Mouse (Mus musculus) midbrain, postnatal 0 days (tissue): Measurements from ENCODE around the gene Rasgrf2. TPM values are rescaled to one million over a fixed set of nuclear protein-coding genes. Genes with fewer than 3 reads are reported as not detected.

Experiments
- ATAC-seq: fragments of 200-750 bp; cut with Nextera tagmentation; 2 replicates; pipeline ENCODE4 v1.8.0; 2017; ENCODE audit warnings: moderate number of reproducible peaks, mild to moderate bottlenecking, moderate TSS enrichment, moderate library complexity; ENCODE audit not compliant: low FRiP score
- DNase-seq: peaks from one replicate; pipeline ENCODE4 v3.0.0-alpha.2; 2015; ENCODE audit warnings: low spot score
- H3K27ac ChIP-seq: fragments of 300-500 bp; sonication (generic); 2 replicates; pipeline ENCODE4 v1.5.1; 2014; ENCODE audit warnings: low read depth, mild to moderate bottlenecking, low read length, mixed read lengths
- H3K27me3 ChIP-seq: fragments of 300-500 bp; sonication (generic); 2 replicates; pipeline ENCODE4 v1.6.1; 2014; ENCODE audit warnings: low read length, control low read depth, mixed read lengths; ENCODE audit not compliant: insufficient read depth
- H3K36me3 ChIP-seq: fragments of 300-500 bp; sonication (generic); 2 replicates; pipeline ENCODE4 v1.6.1; 2014; ENCODE audit warnings: low read length, control low read depth, mixed read lengths; ENCODE audit not compliant: insufficient read depth
- H3K4me1 ChIP-seq: fragments of 300-500 bp; sonication (generic); 2 replicates; pipeline ENCODE4 v1.6.1; 2014; ENCODE audit warnings: mild to moderate bottlenecking, control low read depth, antibody characterized with exemption, low read length, mixed read lengths; ENCODE audit not compliant: insufficient read depth
- H3K4me2 ChIP-seq: fragments of 300-500 bp; sonication (generic); 2 replicates; pipeline ENCODE4 v1.6.1; 2014; ENCODE audit warnings: low read depth, mild to moderate bottlenecking, low read length, mixed read lengths; ENCODE audit not compliant: poor library complexity, severe bottlenecking
- H3K4me3 ChIP-seq: fragments of 300-500 bp; sonication (generic); 2 replicates; pipeline ENCODE4 v1.5.1; 2014; ENCODE audit warnings: low read depth, mild to moderate bottlenecking, low read length, moderate library complexity
- H3K9ac ChIP-seq: fragments of 300-500 bp; sonication (generic); replicated peaks from 2 replicates; pipeline ENCODE4 v1.6.1; 2014; ENCODE audit warnings: mild to moderate bottlenecking, low read length, moderate library complexity, mixed read lengths; ENCODE audit not compliant: poor library complexity, severe bottlenecking
- H3K9me3 ChIP-seq: fragments of 300-500 bp; sonication (generic); 2 replicates; pipeline ENCODE4 v1.6.1; 2016; ENCODE audit warnings: low read length, control low read depth
- CTCF ChIP-seq: IDR thresholded peaks from 2 replicates; pipeline ENCODE4 v1.5.1; 2016; ENCODE audit warnings: antibody characterized with exemption, mild to moderate bottlenecking
- WGBS: fragments of 180-500 bp; shearing (Covaris S2); extraction: QIAGEN DNeasy Blood & Tissue Kit; methylation state at CpG from one replicate; pipeline ENCODE4 v1.1.7; 2014; 5-methylcytosine and 5-hydroxymethylcytosine counted together
- polyA plus RNA-seq: library from polyadenylated mRNA; unstranded; fragments of >200 nt; fragmentation: Nextera tagmentation; extraction: Ambion mirVana; gene quantifications from 2 replicates; pipeline ENCODE4 v1.2.1, GENCODE M21; 2015
- total RNA-seq: library from RNA; depleted of rRNA; stranded (reverse); fragments of >200 nt; gene quantifications from 2 replicates; pipeline ENCODE4 v1.2.3, GENCODE M21; 2014

The Rasgrf2 gene
- total and polyA plus RNA-seq, 2 experiments from 2014 or later = 16.7 to 105 TPM

DNA sequence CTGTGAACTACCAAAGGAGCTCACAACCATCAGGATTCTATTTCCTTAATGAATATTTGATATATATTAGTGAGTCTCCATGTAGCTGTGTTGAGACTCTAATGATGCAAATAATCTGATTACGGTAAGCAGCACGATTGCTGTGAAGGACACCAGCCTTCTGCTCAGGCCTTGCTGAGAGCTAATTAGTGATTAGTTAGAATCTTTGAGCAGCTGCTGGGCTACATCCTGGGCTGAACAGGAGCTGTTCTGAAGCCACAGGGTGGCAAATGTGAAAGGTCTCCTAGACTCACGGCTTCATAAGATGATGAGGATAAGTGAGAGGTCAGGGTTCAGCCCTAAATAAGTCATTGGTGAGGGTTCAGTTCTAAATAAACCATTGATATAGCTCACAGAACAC, 225.1 kb downstream of the Rasgrf2 start:
- no peak overlapping the region for H3K27ac ChIP-seq
- no peak for ATAC-seq
- no peak overlapping the region for H3K4me2 ChIP-seq
- H3K9me3 ChIP-seq = no peaks in the 10 kb centered on the region
- H3K4me1 ChIP-seq = no peaks in the 10 kb centered on the region
- no peak overlapping the region for H3K4me3 ChIP-seq
- no peaks in the 10 kb centered on the region for H3K36me3 ChIP-seq
- WGBS = 68% methylated on average over 3 of the region's 3 CpGs
- DNase-seq = peak; percentile 32
- H3K27me3 ChIP-seq = no peaks in the 10 kb centered on the region
- no peak overlapping the region for H3K9ac ChIP-seq
- no peak for TF ChIP-seq CTCF

DNA sequence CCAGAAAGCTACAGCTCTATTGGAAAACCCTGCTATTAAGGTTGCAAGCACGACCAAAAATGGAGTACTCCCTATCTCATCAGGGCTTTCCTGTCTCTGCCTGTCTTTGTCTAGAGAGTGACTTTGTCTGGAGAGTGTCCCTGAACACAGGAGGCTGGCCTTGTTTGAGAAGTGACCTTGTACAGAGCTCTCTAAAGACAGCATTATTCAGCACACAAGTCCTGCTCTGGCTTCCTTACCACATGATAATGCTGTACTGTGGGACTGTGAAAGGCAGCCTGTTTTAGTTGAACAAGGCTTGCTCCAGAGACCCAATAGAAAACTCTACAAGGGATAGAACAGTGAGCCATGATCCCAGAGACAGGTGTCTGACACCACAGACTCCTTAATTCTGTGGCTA, 235.0 kb downstream of the Rasgrf2 start:
- Histone ChIP-seq H3K4me2 (no peak overlapping the region), H3K27me3 (no peaks in the 10 kb centered on the region), H3K27ac (no peak overlapping the region), H3K9me3 (no peaks in the 10 kb centered on the region), H3K4me3 (no peak overlapping the region), H3K36me3 (no peaks in the 10 kb centered on the region), H3K4me1 (no peaks in the 10 kb centered on the region), H3K9ac (no peak overlapping the region)
- no peak for DNase-seq
- TF ChIP-seq CTCF = no peak
- WGBS = 56% methylated on average over 1 of the region's 1 CpGs
- ATAC-seq = no peak

DNA sequence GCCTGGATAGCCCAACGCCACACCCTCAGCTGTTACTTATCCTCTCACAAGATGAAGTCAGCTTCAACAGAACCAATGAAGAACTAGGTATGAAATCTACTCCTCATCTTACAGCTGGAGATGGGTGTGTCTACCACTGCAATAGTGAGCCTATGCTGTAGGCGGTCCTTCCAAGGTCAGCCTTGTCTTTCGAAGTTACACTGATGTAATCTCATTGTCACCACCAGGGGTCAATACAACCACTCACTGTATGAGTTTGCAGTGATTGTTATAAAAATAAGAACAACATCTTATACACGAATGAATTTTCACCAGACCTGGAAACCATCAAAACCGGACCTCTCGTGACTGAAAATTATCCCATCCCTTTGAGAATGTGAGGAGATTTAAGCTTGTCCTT, 238.3 kb downstream of the Rasgrf2 start:
- Histone ChIP-seq H3K4me2 (no peak overlapping the region), H3K9ac (no peak overlapping the region), H3K9me3 (no peaks in the 10 kb centered on the region), H3K27ac (no peak overlapping the region), H3K27me3 (no peaks in the 10 kb centered on the region), H3K4me1 (no peaks in the 10 kb centered on the region), H3K36me3 (no peaks in the 10 kb centered on the region), H3K4me3 (no peak overlapping the region)
- peak; percentile 70 for TF ChIP-seq CTCF
- peak; percentile 28 for DNase-seq
- WGBS = 80% methylated on average over 6 of the region's 6 CpGs
- ATAC-seq = 0 out of 2 replicates have a peak, but pooled peaks have one; percentile 36

DNA sequence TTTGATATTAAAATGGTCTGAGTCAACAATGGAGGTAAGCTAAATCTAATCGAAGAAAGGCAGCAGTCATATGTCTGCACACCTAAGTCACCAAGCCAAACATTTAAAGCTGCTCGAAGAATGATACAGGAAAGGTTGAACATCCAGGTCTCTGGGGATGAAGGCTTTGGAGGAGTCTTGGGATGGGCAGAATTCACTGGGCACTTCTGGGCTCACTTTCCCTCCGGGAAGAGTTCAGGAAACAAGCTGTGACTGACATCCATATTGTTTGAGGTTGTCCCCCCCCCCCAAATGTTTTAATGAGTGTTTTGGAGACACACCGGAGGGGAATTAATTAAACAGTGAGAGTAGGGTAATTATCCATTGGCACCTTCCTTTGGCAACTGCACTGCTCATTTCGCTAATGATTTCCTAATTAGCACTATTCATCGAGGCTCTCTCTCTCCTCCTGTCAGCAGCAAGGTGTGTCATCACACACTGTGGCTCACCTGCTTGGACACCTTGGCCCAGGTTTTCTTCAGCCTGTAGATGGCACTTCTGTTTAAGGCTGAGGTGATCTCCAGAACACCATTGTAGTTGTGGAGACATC, 241.3 kb downstream of the Rasgrf2 start:
- WGBS = 87% methylated on average over 6 of the region's 6 CpGs
- no peak for ATAC-seq

DNA sequence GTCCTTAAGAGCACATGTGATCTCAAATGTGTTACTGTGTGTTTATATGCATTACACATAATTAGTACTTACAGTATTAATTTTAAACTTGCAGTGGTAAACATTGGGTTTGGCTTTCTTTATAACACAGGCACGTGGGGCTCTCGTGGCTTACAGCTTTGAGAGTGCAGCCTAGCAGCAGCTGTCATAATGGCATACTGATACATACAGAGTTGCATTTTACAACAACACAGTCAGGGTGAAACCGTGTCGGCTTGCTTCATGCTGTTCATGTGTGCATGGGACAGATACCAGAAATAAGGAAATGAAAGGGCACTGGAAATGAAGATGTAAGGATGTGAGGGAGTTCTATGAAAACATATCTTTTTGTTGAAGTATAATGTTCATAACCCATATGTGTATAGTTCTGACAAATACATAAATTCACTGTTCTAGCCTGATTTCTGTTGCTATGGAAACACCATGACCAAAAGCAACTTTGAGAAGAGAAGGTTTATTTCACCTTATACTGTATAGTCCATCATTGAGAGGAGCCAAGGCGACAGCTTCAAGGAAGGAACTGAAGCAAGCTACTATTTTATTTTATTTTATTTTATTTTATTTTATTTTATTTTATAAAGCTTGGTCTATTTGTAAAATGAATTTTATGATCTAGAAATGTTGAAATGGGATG, 246.6 kb downstream of the Rasgrf2 start:
- no peak overlapping the region for H3K9ac ChIP-seq
- 0 out of 2 replicates have a peak, but pooled peaks have one; percentile 35 for ATAC-seq
- no peaks in the 10 kb centered on the region; the same call in 1 of the 2 replicates for H3K36me3 ChIP-seq
- no peak for TF ChIP-seq CTCF
- no peak overlapping the region for H3K4me2 ChIP-seq
- WGBS = 67% methylated on average over 5 of the region's 5 CpGs
- no peaks in the 10 kb centered on the region for H3K9me3 ChIP-seq
- DNase-seq = no peak
- H3K27me3 ChIP-seq = no peaks in the 10 kb centered on the region
- no peak overlapping the region for H3K27ac ChIP-seq
- H3K4me3 ChIP-seq = no peak overlapping the region
- no peaks in the 10 kb centered on the region for H3K4me1 ChIP-seq

More for the DNA sequence above, 241.3 kb downstream of the Rasgrf2 start:
- Histone ChIP-seq H3K9me3 (no peaks in the 10 kb centered on the region), H3K4me1 (no peaks in the 10 kb centered on the region), H3K9ac (no peak overlapping the region), H3K4me2 (no peak overlapping the region), H3K27ac (no peak overlapping the region), H3K36me3 (no peaks in the 10 kb centered on the region; the same call in 1 of the 2 replicates), H3K27me3 (no peaks in the 10 kb centered on the region), H3K4me3 (no peak overlapping the region)
- no peak for TF ChIP-seq CTCF
- DNase-seq = peak; percentile 28

DNA sequence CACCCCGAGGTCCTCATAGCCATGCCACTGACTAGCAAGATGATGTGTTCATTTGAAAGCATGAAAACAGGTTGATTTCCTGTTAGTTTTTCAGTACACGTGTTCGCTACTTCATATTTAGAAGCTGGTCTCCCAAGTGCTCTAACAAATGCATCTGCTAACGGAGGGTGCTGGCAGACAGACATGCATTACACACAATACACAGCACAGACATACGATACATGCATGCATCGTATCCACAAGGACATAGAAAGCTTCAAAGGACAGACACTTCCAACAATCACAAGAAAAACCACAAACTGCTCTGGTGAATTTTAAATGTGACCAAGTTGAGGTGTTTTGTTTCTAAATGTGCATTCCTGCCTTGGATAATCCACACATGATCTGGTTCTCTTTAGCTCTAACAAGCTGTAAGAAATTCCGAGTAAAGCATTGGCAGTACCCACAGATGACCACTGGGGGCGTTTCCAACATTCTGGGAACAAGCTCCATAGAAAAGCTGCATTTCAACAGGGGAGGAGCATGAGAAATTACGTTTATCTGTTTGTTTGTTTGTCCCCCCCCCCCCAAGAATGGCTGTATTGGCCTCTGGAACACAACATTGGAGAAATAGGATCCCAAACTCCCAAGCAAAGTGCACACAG, 249.5 kb downstream of the Rasgrf2 start:
- Histone ChIP-seq H3K4me1 (no peaks in the 10 kb centered on the region), H3K27ac (no peak overlapping the region), H3K9ac (no peak overlapping the region), H3K27me3 (no peaks in the 10 kb centered on the region), H3K4me3 (no peak overlapping the region), H3K36me3 (no peaks in the 10 kb centered on the region; the same call in 1 of the 2 replicates), H3K4me2 (no peak overlapping the region), H3K9me3 (no peaks in the 10 kb centered on the region)
- peak; percentile 87 for TF ChIP-seq CTCF
- peak; percentile 50; the same call in 1 of the 2 replicates for ATAC-seq
- peak; percentile 80 for DNase-seq
- WGBS = 58% methylated on average over 9 of the region's 9 CpGs
